13 mouse cellular contexts compared by ENCODE assay signal in genomic region chr14:47518619-47519018, GRCm38 (mm10). TPM values are rescaled to one million over a fixed set of nuclear protein-coding genes. Genes with fewer than 3 reads are reported as not detected.
A peak's percentile ranks its signal among the peaks of the same experiment; 100 is the strongest.
DNase-seq lines count a peak whose midpoint lies in the region; ATAC-seq and TF ChIP-seq lines count a peak whose summit lies in the region.
"Had no signal": no experiment of that assay in that cellular context is flagged by ENCODE, and none has a peak within 500 bp of the region (broad histone marks: within the 10 kb centered on the region; RNA-seq: fewer than 3 reads in every experiment).

No protein-coding gene starts in this region.

- TF ChIP-seq CTCF in heart, adult 2 months (IDR thresholded peaks at IDR 0.05), result no peak
- TF ChIP-seq CTCF in MEL (IDR thresholded peaks at IDR 0.05 in 2 of 3, conservative IDR thresholded peaks at IDR 0.05 in 1 of 3; ENCODE audit: control insufficient read depth in 1 of 3, insufficient read depth in 1 of 3, low read depth in 2 of 3, low read length in 3 of 3, poor library complexity in 1 of 3, severe bottlenecking in 1 of 3), result no peak

- H3K27ac ChIP-seq in heart, adult 2 months, result no peak overlapping the region
- H3K27ac ChIP-seq in heart, embryonic 10.5 days, result no peak overlapping the region
- H3K27ac ChIP-seq in MEL (ENCODE audit: control insufficient read depth, low read depth, low read length), result no peak overlapping the region
- H3K27ac ChIP-seq: hindbrain, embryonic 15.5 days; limb, embryonic 13.5 days; neural tube, embryonic 12.5 days had no signal

- no peaks in the 10 kb centered on the region for H3K27me3 ChIP-seq in heart, adult 2 months (ENCODE audit: control insufficient read depth, insufficient read depth, low read length)
- H3K27me3 ChIP-seq in heart, embryonic 10.5 days (ENCODE audit: insufficient read depth, poor library complexity, severe bottlenecking), result no peaks in the 10 kb centered on the region
- no peaks in the 10 kb centered on the region for H3K27me3 ChIP-seq in MEL (ENCODE audit: control insufficient read depth in 1 of 2, insufficient read depth in 2 of 2, low read length in 2 of 2)
- H3K27me3 ChIP-seq: hindbrain, embryonic 15.5 days; limb, embryonic 13.5 days; neural tube, embryonic 12.5 days had no signal

- no peak overlapping the region for H3K4me3 ChIP-seq in heart, adult 2 months
- no peak overlapping the region for H3K4me3 ChIP-seq in heart, embryonic 10.5 days
- H3K4me3 ChIP-seq in MEL (ENCODE audit: control insufficient read depth in 1 of 2, insufficient read depth in 1 of 2, low read depth in 2 of 2, low read length in 2 of 2), result no peak overlapping the region
- H3K4me3 ChIP-seq: erythroblast, embryonic 14.5 days; hindbrain, embryonic 15.5 days; limb, embryonic 13.5 days; neural tube, embryonic 12.5 days had no signal

- TF ChIP-seq EP300 in heart, adult 2 months (IDR thresholded peaks at IDR 0.05; ENCODE audit: insufficient read depth, low read depth, low read length), result no peak
- TF ChIP-seq EP300 in MEL (IDR thresholded peaks at IDR 0.05; ENCODE audit: low read depth in 1 of 2, low read length in 2 of 2), result no peak

- TF ChIP-seq RAD21 in MEL (IDR thresholded peaks at IDR 0.05; ENCODE audit: low read depth, low read length), result no peak

- no peak overlapping the region for H3K9ac ChIP-seq in heart, adult 2 months (ENCODE audit: low read depth, low read length)
- H3K9ac ChIP-seq in MEL (ENCODE audit: control insufficient read depth, low read depth, low read length, poor library complexity, severe bottlenecking), result no peak overlapping the region
- H3K9ac ChIP-seq: hindbrain, embryonic 15.5 days; limb, embryonic 13.5 days; neural tube, embryonic 12.5 days had no signal

- DNase-seq in heart, adult 2 months, result peak; percentile 57 to 59
- DNase-seq in heart, embryonic 10.5 days (ENCODE audit: low spot score), result no peak
- peak; percentile 53 for DNase-seq in MEL (ENCODE audit: low read depth, low spot score)
- peak; percentile 58 for DNase-seq in lung, postnatal 14 days
- DNase-seq in thymus, postnatal 25 days, result no peak
- DNase-seq in right cerebral cortex, postnatal 36 days (ENCODE audit: low spot score in 2 of 2), result no peak

- intact Hi-C loops in heart, adult 2 months (cut with DNase I), result no loop called here

- no peaks in the 10 kb centered on the region for H3K9me3 ChIP-seq in heart, embryonic 10.5 days
- no peaks in the 10 kb centered on the region for H3K9me3 ChIP-seq in MEL (replicated peaks; ENCODE audit: insufficient read depth, low read length)
- H3K9me3 ChIP-seq: G1E; hindbrain, embryonic 15.5 days; limb, embryonic 13.5 days; neural tube, embryonic 12.5 days had no signal

- peaks cover 8% of the 10 kb centered on the region for H3K79me2 ChIP-seq in heart, adult 2 months (replicated peaks; ENCODE audit: control insufficient read depth, insufficient read depth, low read length)
- 0 out of 2 replicates have a peak, but pooled peaks cover 2% of the 10 kb centered on the region for H3K79me2 ChIP-seq in MEL (ENCODE audit: control insufficient read depth, insufficient read depth, low read length, poor library complexity)

- no peak for TF ChIP-seq POLR2A in heart, adult 2 months (IDR thresholded peaks at IDR 0.05; ENCODE audit: insufficient read depth, low read depth, low read length)
- no peak for TF ChIP-seq POLR2A in MEL (IDR thresholded peaks at IDR 0.05; ENCODE audit: control insufficient read depth in 1 of 2, insufficient read depth in 1 of 2, low read depth in 1 of 2, low read length in 2 of 2, poor library complexity in 1 of 2)

- 37% methylated on average over 6 of the region's 6 CpGs for WGBS in heart, adult 2 months
- 67% methylated on average over 6 of the region's 6 CpGs for WGBS in heart, embryonic 10.5 days

- peaks cover 3% of the 10 kb centered on the region for H3K36me3 ChIP-seq in heart, adult 2 months (ENCODE audit: control insufficient read depth, insufficient read depth, low read length)
- no peaks in the 10 kb centered on the region for H3K36me3 ChIP-seq in heart, embryonic 10.5 days
- H3K36me3 ChIP-seq in MEL (ENCODE audit: control insufficient read depth in 1 of 2, insufficient read depth in 2 of 2, low read length in 2 of 2), result peaks cover 0 to 54% of the 10 kb centered on the region in 2 experiments; a peak in 3 of 4 replicates
- H3K36me3 ChIP-seq: hindbrain, embryonic 15.5 days; neural tube, embryonic 12.5 days had no signal

- peaks cover 5% of the 10 kb centered on the region for H3K4me1 ChIP-seq in heart, adult 2 months (ENCODE audit: control insufficient read depth, insufficient read depth, low read length)
- H3K4me1 ChIP-seq in heart, embryonic 10.5 days, result peaks cover 26% of the 10 kb centered on the region
- peaks cover 10 to 41% of the 10 kb centered on the region in 2 experiments for H3K4me1 ChIP-seq in MEL (ENCODE audit: control insufficient read depth in 1 of 2, insufficient read depth in 2 of 2, low read length in 2 of 2)
- H3K4me1 ChIP-seq: hindbrain, embryonic 15.5 days had no signal

- peak; percentile 68 for ATAC-seq in granulocyte monocyte progenitor cell, adult 5-6 weeks (replicated peaks; ENCODE audit: poor library complexity, severe bottlenecking)
- no peak for ATAC-seq in erythroid progenitor cell, adult 5-6 weeks (replicated peaks; ENCODE audit: low FRiP score, poor library complexity, severe bottlenecking)

TF ChIP-seq in MEL, 35 proteins besides CTCF, POLR2A, EP300 and RAD21:
- TF ChIP-seq RCOR1 (IDR thresholded peaks at IDR 0.05; ENCODE audit: low read depth, low read length) (no peak), ETS1 (IDR thresholded peaks at IDR 0.05; ENCODE audit: low read depth, low read length) (peak; percentile 46; the same call in 1 of the 2 replicates)

RNA-seq across cellular contexts. Expression of gene Atg14, which starts 51.8 kb away (rescaled TPM):
- 10 to 100 TPM in 1 of 2 experiments, 1 to 10 TPM in 1; 7.9 to 11.6 TPM for total RNA-seq in heart, adult 2 months (2021)
- 6.4 and 8.6 TPM in 2 replicates for polyA plus RNA-seq in heart, adult 2 months (2012; rRNA removed)
- 10.6 and 11.7 TPM in 2 replicates for polyA plus RNA-seq in heart, embryonic 10.5 days (2016; fragmentation: Nextera tagmentation; extraction: Ambion mirVana)
- 2.5 and 3.1 TPM in 2 replicates for total RNA-seq in MEL (2012; rRNA removed)
- polyA plus RNA-seq in MEL (2012; ENCODE audit: insufficient read depth in 1 of 2, insufficient read length in 2 of 2, low read depth in 1 of 2, low replicate concordance in 2 of 2, missing spikeins in 1 of 2), result 1 to 10 TPM in 1 of 2 experiments, not detected in 1; 5.7 TPM
- 7.2 and 11.2 TPM in 2 replicates for total RNA-seq in granulocyte monocyte progenitor cell, adult 5-6 weeks (2014; fragmentation: Nextera tagmentation)
- 6.5 and 6.9 TPM in 2 replicates for total RNA-seq in granulocyte monocyte progenitor cell, adult 5-6 weeks (2017)
- 1.7 and 4.0 TPM in 2 replicates for total RNA-seq in erythroid progenitor cell, adult 5-6 weeks (2015; ENCODE audit: low replicate concordance)
- 3.5 and 13.0 TPM in 2 replicates for total RNA-seq in erythroid progenitor cell, adult 5-6 weeks (2017; ENCODE audit: low replicate concordance)

Comparison
In these comparisons a context has a peak if more than half of its experiments do, and no peak if none do; other contexts are left out.
1. DNase-seq: peak in heart, adult 2 months (2 of 2), MEL (single experiment) and lung, postnatal 14 days (single experiment); none in heart, embryonic 10.5 days (single experiment), thymus, postnatal 25 days (single experiment) and right cerebral cortex, postnatal 36 days (0 of 2).